Mouse (Mus musculus): ENCODE results near the gene Brd3. TPM values are rescaled to one million over a fixed set of nuclear protein-coding genes. Genes with fewer than 3 reads are reported as not detected.

Gene Brd3
- 77.9 and 79.9 TPM in 2 replicates for polyA plus RNA-seq (2012; rRNA removed)

DNA sequence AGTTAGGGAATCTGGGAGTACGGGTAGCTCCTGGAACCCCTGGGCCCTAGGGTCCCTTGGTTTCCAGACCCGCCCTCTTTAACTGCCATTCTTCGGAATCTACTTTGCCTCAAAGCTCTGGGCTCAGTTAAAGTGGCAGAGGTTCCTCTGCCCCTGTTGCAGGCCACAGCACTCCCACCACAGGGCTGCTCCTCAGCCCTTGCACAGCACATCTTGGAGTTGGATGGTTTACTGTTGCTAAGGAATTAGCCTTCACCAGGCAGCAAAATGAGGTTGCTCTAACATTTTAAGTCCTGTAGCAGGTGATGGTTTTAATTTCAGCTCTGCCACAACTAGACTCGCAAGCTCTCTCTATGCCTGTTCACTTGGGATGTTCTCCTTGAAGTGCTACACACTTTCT, at the start of gene Brd3:
Brd3 (minus strand) TSS at position 101 of the 400 bp plus-strand sequence.

GRCm38 (mm10) chr2:27514639-27515328, 7.3 kb upstream of the Brd3 start, which contains the start of gene Wdr5:
Gene Wdr5 (plus strand): TSS chr2:27515157.

GRCm38 (mm10) chr2:27441767-27442707, 65.4 kb downstream of the Brd3 start, which contains the start of gene Brd3os:
Gene Brd3os (plus strand): TSS chr2:27442324.

DNA sequence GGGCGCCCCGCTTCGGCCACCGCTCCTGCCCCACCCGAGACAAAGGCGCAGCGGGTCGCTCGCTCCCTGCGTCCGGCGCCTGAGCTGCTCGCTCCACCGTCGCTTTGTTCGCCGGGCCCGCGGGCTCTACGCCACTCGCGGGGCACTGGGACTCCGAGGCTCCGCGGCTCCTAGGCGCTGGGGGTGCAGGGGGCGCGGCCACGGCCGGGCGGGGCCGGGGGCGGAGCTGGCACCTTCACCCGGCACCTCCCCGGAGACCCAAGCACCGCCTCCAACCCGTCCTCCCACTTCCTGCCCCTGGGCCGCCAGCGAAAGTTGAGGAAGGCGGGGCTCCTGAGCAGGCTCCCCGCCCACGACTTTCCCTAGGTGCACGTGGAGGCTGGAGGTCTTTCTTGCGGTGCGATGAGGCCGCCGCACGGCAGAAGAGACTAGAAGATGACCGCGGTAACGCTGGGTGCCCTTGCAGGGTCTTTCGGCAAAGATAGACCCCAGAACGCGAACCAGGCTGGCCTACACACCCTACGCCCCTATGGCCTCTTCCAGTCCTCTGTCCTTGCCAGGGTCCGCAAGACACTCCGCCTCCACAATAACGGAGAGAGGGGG, 80.5 kb downstream of the Brd3 start, which contains the start of gene Vav2:
Vav2 (minus strand) TSS at position 179 of the 603 bp plus-strand sequence.

Other genes with a start within 250 kb of the Brd3 start
- gene Vav2, start 80.6 kb downstream of the Brd3 start, polyA plus RNA-seq (2012; rRNA removed) = 40.9 and 53.7 TPM in 2 replicates
- gene Brd3os, start 65.3 kb downstream of the Brd3 start, polyA plus RNA-seq (2012; rRNA removed) = 8.9 and 11.6 TPM in 2 replicates
- 66.0 and 70.0 TPM in 2 replicates for gene Wdr5, start 7.5 kb upstream of the Brd3 start, polyA plus RNA-seq (2012; rRNA removed)
- gene Rxra, start 168.8 kb upstream of the Brd3 start, polyA plus RNA-seq (2012; rRNA removed) = 23.1 and 31.3 TPM in 2 replicates